Mouse (Mus musculus): Measurements from ENCODE around the gene Naaa.

Gene Naaa

GRCm38 (mm10) chr5:92277437-92278394 is at the start of gene Naaa:
Gene Naaa, minus strand, starts transcription at chr5:92278170.
- DNase-seq: peak; percentile 81

DNA sequence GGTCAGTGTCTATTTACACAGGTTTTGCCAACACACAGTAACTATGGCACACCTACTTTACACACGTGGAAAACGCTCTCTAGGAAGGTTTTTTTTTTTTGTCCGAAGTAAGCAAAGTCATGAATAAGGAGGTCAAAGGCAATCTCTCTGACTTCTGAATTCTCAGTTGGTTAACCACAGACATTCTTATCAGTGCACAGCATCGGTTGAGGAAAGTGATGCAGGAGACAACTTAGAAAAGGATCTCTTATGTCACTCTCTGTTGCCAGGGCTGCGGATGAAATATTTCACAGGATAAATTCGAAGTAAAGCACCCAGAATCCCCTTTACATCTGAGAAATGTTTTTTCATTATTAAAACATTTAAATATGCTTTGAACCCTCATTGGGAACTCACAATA is 49.4 kb upstream of the Naaa start:
- DNase-seq: no peak

DNA sequence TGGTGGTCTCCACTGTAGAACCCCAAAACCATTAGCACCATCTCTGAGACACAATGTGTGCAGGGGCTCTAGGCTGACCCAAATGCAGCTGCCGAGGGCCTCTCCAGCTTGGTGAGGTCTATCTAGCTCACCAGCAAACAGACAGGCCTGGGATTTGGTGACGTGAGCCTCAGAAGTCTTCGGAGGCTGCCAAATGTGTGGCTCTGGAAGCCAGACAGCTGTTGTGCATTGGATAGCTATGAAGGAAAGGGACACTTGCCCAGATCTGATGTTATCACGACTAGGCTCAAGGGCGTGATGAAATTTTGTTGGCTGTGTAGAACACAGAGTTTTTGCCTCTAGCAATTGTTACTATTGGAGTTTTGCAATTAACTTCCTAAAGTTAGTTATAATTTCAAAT is 45.3 kb upstream of the Naaa start:
- peak; percentile 61 for DNase-seq

DNA sequence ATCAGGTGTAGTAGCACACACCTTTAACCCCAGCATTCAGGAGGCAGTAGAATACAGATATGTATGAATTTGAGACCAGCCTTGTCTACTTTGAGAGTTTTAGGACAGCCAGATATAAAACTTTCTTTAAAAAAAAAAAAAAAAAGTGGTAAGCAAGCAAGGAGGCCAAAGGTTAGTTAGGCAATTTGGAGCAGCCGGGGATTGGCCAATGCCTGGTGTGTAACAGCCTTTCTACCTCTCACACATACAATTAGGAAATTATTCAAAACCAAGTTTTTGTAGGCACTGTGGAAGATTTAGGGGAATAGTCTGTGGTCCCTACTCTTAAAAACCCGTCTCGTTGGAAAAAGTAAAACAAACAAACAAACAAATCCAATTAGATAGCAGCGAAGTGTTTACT is 44.6 kb upstream of the Naaa start:
- peak; percentile 21 for DNase-seq

GRCm38 (mm10) chr5:92321631-92322400 is 43.8 kb upstream of the Naaa start:
- no peak for DNase-seq

DNA sequence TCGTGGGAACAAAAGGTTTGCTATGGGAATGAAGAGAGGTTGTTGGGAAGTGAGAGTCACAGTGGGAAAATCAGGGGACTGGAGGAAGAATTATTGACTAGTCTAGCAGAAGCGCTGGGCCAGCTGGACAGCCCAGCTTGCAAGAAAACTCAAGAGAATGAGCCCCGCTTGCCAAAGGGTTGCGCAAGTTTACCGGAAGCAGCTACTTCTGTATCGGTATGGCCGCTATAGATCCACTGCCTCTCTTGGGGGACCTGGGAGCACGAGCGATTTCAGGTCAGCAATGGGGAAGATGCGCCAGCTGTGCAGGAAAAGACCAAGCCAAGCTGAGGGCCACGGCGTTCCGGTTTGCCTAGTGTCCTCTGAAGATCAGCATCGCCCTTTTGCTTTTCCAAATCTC is 40.6 kb upstream of the Naaa start:
- DNase-seq: no peak

DNA sequence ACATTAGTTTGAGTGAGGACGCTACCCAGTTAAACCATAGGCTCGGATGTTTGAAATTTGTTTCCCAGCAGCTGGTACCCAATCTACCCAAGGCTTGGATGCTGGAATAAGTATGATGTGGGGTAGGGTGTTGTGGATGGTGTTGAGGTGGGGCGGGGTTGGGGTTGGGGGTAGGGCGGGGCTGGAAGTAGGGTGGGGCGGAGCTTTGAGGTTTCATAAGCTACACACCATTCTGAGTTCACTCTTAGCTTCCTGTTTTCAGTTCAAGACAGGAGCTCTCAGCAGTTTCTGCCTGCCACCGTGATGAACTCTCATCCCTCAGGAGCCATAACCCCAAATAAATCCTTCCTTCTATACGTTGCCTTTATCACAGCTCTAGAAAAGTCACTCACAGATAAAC is 40.1 kb upstream of the Naaa start:
- no peak for DNase-seq

GRCm38 (mm10) chr5:92313776-92314175 is 35.8 kb upstream of the Naaa start:
- no peak for DNase-seq

DNA sequence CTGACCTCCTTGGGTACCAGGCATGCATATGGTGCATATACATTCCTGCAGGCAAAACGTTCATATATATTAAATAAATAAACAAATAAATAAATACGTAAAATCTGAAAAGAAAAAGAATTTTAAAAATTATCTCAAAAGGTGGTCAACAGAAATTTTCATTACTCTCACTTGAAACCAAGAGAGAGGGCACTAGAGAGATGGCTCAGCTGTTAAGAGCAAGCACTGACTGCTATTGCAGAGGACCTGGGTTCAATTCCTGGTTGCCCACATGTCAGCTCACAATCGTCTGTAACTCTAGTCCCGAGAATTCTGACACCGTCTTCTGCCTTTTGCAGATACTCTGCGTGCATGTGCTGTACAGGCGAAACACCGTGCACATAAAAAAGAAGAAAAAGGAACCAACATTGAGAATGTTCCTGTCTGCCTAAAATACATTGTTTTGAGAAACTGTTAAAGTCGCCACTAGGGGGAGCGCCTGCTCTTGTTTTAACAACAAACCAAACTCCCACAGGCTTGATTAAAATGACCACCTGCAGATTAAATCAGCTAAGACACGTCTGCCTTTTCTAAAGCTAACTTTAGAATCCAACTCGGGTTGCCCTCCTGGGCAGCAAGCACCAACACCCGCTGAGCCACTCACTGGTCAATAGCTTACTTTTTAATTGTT is 34.2 kb upstream of the Naaa start:
- peak; percentile 94 for DNase-seq

- peak; percentile 91 for DNase-seq
Observed at GRCm38 (mm10) chr5:92309681-92310511, 31.9 kb upstream of the Naaa start, which contains the start of gene Sdad1. Gene Sdad1, minus strand, starts transcription at chr5:92310479.

GRCm38 (mm10) chr5:92304291-92304690 is 26.3 kb upstream of the Naaa start:
- no peak for DNase-seq

GRCm38 (mm10) chr5:92302149-92302840 is 24.3 kb upstream of the Naaa start:
- no peak for DNase-seq

DNA sequence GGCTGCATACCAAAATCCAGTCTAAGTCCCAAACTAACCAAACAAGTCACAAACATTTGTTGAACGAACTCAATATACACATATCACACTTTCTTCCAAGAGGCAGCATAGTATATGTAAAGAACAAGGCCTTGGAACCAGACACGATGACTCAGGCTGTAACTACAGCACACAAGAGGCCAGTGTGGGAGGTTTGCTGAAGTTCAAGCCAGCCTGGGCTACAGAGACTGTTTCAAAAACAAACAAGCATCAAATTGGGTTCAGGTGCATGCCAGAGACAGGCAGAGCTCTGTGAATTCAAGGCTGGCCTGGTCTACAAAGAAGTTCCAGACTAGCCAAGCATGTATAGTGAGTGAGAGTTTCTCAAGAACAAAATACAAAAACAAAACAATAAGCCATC is 16.6 kb upstream of the Naaa start:
- no peak for DNase-seq

DNA sequence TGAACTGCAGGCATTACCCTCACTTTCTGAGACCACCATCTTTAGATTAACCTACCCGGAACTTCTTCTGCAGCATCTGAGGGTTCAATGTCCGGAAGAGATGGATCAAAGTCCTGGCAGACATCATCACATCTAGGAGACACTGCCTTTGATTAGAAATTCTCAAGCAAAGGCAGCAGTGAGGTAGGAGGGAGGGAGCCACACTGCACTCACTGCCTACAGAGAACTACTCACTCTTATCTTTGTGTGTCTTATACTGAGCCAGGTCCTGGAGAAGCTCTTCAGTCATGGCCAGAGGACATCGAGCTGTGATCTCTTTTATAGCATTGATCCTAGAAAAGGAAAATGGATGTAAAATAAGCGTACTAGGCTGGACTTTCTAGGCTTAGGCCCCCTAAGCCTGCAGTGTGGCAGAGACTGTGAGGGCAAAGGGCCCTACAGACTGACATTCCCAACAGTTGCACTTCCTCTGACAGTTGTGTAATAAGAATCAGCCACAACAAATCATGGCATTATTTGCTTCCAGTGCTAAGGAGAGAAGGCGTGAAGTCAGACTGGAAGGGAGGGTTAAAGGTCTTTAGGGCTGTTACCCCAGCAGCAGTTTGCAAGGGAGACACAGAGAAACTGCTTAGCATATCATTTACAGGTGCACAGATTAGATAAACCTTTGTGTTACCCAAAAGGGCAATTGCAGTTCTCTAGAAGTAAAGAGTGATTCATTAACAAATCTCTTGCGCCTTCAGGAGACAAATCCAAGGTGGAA is 13.9 kb upstream of the Naaa start:
- no peak for DNase-seq

GRCm38 (mm10) chr5:92287840-92288239 is 9.9 kb upstream of the Naaa start:
- no peak for DNase-seq

DNA sequence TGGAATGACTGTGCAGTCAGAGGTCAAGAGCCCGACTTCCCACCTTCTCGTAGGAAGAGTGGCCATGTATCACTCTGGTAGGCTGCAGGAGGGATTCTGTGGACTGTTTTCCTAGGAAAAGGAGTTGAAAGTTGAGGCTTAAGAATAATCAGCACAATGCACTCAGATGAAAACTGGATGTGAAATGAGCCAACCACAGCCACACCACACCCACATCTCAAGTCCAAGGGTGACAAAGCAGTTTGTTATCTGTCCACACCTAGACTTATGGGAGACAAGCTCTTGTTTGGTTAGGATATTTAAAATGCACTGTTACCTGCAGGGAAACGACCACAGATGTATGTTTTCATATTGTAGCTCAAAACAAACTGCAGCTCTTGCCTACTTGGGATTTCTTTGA is 5.1 kb upstream of the Naaa start:
- no peak for DNase-seq

DNA sequence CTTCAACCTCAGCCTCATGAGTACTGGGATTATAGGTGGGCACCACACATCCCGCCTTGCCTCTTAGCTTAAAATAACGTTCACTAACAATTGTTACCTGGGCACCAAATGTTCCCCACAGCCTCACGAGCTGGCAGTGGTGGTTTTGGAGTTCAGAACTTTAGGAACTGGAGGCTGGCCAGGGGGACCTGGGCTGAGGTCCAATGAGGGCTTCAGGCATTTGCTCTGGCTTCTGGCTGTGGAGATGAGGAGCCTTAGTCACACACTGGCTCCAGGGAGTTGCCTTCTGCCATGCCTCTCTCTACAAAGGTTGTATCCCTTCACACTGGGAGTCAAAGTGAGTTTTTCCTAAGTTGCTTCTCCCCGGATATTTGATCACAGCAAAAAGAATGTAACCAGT is 4.6 kb upstream of the Naaa start:
- DNase-seq: peak; percentile 15

DNA sequence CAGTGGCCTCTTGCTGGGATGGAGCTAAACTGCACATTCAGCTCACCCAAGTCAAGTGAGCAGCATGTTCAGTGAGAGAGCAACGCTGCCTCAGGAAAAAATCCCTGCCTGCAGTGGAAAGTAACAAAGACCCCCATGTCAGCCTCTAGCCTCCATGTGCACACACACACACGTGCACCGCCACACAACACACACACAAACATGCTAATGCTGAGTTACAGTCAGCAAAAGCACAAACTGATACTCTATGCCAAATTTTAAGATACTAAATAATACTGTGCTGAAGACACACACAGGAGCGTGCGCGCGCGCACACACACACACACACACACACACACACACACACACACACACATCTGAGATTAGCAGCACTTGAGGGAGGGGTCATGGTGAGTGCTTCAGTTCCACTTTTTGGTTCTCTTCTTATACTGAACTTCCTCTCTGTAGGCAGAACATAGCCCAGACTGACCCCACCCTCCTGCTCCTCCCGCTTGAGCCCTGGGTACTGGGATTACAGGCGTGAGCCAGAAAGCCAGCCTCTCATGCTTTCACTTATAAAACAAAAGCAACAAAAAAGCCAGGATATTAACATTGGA is 1.1 kb upstream of the Naaa start:
- DNase-seq: peak; percentile 12

DNA sequence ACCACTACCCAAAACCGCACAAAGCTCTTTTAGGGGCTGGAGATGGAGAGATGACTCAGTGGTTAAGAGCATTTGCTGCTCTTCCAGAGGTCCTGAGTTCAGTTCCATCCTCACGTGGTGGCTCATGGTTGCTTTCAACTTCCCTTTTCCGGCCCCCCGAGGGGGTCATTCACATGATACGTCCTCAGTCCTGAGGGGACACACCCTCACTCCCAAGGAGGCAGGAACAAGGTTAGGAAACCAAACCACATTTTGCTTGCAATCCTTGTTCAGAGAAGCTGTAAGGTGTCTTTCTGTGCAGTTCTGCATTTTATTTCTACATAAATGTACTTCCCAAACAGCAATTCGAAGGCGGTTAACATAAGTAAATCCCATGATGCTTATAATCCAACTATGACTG is 7.5 kb downstream of the Naaa start:
- DNase-seq: no peak

GRCm38 (mm10) chr5:92263761-92264359 is 14.1 kb downstream of the Naaa start:
- peak; percentile 76 for DNase-seq
